Mouse (Mus musculus): ENCODE results near the gene Slc35e2.
"Not testable (repeated sequence)": the region's sequence is repeated elsewhere in the genome, so short reads cannot be mapped to it uniquely, and the experiment has no call there.

Slc35e2 gene

DNA sequence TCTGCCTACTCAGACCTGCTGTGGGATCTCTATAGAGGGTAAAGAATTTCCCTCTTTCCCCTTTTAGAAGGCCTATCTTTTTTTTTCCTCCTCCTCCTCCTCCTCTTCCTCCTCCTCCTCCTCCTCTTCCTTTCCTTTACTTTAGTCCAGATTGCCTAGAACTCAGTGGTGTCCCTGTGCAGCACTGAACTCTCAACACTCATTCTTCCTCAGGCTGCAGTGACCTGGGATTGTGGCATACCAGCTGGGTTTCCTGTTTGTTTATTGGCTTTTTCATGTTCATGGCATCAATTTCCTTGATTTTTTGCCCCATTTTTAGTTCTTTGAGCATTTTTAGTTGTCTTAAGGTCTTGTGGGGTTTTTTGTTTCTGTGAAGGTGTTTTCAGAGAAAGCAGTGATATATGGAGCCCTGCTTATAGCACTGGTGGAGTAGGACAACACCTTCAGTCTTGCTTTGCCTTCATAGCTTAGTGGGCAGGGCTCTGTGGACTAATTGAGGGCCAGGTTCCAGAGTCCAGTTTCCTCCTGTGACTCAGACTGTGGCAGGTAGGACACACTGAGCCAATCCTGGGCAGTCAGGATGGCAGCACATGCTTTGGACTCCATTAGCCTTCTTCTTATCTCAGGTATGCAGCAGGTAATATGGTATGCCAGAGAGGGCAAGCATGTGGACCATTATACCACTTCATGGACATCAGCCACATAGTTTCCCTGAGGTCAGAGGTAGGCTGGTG lies 34.7 kb downstream of the Slc35e2 start:
- DNase-seq, result no peak

DNA sequence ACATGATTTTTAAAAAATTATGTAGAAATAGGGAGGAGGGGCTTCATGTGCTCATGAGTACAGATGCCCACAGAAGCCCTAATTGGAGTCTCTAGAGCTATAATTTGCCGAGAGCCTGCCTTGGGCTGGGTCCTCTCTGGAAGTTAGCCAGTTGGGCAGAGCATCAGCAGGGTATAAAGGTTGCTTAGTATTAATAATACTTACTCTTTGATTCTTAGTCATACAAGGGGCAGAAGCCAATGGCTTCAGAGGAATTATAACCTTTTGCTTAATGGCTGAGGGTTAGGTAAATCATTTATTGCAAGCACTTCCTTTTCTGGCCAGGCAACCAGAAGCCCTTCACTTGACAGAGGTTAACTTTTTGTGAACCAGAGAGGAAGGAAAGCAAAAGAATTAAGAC lies 42.3 kb downstream of the Slc35e2 start:
- DNase-seq, result no peak

DNA sequence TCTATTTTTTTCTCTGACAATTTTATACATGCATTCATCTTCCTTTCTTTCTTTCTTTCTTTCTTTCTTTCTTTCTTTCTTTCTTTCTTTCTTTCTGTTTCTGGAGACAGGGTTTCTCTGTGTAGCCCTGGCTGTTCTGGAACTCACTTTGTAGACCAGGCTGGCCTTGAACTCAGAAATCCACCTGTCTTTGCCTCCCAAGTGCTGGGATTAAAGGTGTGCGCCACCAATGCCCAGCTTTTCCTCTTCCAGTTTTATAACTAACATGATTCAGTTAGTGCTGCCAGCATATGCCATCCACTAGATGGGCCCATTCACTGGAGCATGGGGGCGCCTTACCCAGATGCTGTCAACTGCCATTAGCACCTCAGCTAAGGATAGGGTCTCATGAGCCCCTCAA lies 44.1 kb downstream of the Slc35e2 start, which contains the start of gene Gm10563:
Gm10563 (minus strand) TSS at position 101 of the 400 bp plus-strand sequence.
- DNase-seq, result not testable (repeated sequence)

DNA sequence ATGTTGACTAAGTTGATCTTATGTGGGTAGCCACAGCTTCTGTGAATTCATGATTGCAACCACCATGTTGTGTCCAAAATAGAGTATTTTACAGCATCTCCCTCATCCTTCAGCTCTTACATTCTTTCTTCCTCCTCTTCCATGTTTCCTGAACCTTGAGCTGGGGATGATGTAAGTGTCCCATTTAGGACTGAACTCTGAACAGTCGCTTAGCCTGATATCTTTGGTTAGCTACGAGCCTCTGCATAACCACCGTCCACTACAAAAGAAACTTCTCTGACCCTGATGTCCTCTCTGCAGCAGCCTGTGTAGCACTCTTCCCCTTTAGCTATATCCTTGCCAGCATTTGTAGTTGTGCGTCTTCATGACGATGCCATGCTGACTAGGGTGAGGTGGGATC lies 44.5 kb downstream of the Slc35e2 start:
- DNase-seq, result no peak

DNA sequence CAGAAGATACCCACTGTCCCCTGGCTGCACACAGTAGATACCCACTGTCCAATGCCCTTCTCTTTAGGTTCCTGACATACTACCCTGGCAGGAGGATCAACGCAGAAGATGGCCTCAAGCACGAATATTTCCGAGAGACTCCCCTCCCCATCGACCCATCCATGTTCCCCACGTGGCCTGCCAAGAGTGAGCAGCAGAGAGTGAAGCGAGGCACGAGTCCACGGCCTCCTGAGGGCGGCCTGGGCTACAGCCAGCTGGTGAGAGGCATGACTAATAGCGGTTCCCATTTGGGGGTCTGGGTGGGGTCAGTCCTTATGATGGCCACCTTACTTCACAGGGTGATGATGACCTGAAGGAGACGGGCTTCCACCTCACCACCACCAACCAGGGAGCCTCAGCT lies 48.1 kb downstream of the Slc35e2 start:
- no peak for DNase-seq

DNA sequence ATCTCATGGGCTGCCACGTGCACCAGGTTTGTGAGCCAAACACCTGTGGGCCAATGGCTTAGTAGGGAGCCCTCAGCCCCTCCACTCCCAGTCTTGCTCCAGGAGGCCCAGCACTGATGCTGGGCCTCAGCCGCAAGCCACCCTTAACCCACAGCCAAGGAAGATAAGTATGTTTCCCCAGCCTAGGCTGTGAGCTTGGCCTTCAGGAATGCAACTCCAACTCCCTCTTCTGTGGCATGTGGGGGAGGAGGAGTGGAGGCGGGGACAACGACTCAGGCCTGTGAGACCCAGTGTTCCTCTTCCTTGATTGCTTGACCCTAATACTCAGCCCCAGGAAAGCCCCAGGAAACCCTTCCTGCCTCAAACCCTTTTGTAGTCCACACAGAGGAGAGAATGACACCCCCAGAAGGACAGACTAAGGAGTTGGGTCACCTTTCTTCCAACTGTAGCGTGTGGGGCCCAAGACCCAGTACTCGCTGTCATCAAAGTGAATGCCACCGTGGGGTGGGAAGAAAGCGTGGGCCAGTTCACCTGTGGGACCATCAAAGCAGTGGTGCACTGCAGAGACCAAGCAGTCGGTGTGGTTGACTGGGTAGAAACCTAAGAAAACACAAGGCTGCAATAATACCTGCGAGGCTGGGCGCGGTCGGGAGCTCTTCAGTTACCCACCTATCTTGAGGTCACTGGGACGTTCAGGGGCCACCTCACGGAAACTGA lies 50.5 kb downstream of the Slc35e2 start:
- no peak for DNase-seq

DNA sequence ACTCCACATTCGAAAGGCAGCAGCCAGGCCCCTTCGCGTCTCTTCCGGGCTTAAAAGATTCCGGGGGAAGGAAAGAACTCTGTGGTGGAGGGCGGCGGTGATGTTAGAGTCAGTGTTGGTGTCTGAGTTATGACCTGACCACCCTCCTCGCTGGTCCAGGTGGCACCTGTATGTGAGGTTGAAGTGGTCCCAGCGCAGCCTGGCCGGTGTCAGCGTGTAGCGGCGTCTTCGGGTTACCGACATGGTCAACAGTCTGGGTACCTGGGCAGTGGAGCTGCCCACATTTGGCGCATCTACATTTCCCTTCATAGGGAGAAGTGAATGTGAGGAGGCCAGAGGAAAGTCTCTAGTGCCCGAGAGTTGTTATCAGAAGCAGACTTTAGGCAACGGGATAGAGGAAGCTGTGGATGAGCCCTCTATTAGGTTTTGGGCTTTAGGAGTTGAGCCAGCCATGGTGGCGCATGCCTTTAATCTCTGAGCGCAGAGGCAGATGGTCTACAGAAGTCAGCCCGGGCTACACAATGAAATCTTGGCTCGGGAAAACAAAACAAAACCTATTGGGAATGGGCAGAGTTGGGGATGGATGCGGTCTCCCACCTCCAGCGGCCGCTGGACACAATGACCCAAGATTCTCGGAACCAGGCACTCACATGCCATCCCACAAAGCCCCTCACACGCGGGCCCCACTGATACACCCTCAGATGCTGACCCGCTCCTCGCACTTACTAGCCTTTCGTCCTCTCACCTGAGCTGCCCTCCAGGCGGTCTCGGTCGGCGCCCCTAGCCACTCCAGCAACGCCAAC lies 51.3 kb downstream of the Slc35e2 start:
- DNase-seq, result peak; percentile 66

DNA sequence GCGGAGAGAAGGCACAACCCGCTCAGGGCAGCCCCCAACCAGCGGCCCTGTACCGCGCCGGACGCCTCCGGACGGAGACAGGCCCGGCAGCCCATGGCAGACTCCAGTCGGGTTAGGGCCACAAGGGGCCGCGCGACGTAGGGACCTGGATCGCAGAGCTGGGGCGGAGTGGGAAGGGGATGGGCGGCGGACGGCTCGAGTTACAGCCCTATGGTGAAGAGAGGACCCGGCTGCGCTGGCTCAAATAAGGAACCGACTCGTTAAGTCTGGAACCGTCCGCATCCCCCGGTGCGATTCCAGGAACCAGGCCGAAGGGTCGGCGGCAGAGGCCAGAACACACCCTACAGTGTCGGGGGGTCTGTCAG lies 51.9 kb downstream of the Slc35e2 start, which contains the start of gene Mmp23:
Mmp23 (minus strand) TSS at position 299 of the 365 bp plus-strand sequence.
- no peak for DNase-seq

DNA sequence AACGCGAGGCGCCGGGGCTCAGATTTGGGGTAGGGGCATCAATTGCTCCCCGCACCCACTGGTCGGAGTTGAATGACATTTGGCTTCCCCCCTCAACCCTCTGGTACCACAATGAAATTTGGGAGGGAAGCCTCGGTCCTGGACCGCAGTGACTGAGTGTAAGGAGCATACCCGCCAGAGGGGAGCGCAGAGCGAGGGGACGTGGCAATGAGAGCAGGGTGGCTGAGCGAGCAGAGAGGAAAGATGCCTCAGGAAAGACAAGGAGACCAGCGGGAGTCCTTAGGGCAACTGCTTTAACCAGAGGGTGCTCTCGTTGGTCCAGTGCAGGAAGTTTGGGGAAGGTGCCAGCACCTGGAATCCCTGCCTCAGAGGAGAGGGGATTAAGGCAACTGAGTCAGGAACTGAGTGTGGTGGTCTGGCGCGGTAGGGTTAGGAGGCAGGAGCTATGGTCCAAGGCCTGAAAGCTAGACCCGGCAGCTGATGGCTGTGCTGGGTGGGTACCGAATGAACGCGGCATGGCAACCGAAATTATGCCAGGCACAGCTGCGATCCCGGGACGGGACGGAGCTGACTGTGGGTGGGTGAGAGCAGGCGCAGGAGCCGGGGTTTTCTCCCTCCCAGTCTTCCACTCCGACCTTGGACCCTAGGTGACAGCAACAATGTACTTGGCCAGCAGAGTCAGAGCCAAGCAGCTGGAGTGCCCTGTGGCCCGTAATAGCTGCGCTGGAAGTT lies 52.4 kb downstream of the Slc35e2 start:
- peak; percentile 78 for DNase-seq

DNA sequence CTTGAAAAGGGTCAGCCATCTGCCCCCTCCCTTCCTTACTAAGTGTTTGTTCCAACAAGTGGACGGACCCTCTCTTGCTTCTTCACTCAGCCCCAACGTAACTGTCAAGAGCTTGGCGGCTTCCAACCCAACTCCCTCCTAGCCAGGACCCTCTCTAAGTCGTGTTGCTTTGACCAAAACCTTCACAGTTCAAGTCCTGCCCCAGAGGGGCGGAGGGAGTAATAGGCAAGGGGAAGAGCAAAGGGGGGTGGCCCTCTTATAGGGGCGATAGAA lies 52.9 kb downstream of the Slc35e2 start:
- peak; percentile 71 for DNase-seq

DNA sequence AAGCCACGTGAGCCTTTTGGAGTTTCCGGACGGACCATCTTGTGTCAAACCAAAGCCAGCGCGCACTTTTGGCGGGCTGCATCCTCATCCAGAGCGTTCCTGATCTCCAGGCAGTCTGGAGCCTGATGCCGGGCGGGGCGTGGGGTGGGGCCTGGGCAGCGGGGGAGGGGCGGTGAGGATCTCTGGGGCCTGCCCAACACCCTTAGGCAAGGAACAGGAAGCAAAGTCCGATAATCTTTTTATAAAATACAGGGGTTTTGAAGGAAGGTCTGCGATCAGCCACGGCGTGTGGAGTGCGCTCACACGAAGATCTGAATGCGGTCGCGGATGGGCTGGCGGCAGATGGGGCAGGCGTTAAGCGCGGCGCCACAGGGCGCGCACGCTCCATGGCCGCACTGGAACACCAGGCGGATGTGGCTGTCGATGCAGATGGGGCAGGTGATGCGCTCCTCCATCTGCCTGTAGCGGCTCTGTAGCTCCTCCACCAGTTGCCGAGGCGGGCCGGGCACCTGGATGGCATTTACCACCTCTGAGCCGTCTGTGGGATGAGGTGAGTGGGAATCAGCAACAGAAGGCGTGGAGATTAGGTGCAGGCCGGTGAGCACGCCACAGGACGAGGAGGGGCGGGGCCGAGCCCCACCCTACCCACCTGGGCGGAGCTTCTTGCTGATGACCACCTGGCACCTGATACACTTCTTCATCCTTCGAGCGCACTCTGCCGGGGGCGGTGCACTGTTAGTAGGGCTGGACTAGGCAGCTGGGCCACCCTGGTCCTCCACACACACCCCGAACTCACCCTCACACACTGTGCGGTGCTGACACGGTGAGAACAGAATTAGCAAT lies 53.5 kb downstream of the Slc35e2 start:
- peak; percentile 84 for DNase-seq

DNA sequence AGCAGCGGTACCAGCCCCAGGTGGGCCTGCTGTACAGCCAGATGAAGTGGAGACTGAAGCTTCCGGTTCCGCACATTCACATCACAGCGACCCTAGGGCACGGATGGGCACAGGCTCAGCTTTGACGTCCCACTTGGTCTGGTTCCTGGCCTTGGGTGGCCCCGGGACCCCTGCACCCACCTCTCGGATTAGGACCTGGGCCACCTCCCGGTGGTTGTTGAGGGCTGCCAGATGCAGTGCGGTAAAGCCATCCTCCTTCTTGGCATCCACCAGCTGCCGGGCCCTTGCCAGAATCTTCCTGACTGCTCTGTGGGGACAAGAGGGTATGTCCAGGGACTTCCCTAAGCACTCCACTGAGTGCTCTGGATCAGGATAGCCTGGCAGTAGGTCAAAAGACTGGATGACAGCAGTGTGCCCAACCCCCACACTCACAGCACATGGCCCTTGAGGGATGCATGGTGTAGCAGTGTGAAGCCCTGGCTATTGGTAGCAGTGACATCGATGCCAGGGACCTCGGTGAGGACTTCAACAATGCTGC lies 55.1 kb downstream of the Slc35e2 start:
- DNase-seq, result peak; percentile 71

DNA sequence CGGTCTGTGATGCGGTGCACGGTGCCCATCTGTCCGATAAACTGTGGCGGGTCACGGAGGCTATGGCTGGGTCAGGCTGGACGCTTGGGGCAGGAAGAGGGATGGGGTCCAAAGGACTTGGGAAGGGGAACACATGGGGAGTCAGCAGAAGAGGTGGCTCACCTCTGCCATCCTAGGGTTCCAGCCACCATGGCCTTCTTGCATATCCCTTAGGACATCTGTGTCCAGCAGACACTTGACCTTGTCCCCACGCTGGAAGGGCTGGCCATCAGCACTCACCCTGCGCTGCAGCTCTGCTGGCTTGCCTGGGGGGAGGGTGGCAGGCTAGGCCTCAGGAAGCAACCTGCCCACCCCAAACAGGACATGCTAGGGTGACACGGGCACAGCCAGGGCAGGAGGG lies 57.7 kb downstream of the Slc35e2 start:
- DNase-seq, result peak; percentile 31

DNA sequence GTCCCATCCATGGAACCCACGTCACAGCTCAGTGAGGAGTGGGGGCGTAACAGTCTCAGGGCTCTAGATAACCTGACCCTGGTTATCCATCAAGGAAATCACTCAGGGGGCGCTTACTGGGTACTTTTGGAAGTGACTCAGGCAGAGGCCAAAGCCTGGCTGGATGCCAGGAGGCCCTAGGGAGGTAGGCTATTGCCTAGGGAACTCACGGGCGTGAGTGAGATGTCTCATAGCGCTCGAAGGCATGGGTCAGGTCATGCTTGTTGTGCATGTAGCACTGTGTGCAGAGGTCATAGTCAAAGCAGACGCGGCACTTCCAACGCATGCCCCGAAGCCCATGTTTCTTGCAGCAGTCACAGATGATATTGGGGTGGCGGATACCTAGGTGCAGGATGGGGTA lies 59.4 kb downstream of the Slc35e2 start:
- DNase-seq, result peak; percentile 33

DNA sequence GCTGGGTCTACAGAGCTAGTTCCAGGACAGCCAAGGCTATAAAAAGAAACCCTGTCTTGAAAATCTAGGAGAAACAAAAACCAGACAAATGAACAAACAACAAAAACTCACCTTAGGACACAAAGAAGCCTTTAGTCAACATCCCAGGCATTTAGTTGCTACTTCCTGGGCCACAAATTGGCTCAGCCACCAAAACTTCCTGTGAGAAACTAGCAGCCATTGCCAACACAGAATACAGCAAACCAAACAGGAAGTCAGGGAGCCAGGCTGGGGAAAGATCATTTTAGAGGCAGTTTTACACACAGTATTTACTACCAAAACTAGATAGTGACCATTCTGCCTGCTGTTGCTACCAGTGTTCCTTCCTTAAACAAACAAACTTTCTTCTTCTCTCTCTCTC lies 65.7 kb downstream of the Slc35e2 start:
- DNase-seq, result no peak

DNA sequence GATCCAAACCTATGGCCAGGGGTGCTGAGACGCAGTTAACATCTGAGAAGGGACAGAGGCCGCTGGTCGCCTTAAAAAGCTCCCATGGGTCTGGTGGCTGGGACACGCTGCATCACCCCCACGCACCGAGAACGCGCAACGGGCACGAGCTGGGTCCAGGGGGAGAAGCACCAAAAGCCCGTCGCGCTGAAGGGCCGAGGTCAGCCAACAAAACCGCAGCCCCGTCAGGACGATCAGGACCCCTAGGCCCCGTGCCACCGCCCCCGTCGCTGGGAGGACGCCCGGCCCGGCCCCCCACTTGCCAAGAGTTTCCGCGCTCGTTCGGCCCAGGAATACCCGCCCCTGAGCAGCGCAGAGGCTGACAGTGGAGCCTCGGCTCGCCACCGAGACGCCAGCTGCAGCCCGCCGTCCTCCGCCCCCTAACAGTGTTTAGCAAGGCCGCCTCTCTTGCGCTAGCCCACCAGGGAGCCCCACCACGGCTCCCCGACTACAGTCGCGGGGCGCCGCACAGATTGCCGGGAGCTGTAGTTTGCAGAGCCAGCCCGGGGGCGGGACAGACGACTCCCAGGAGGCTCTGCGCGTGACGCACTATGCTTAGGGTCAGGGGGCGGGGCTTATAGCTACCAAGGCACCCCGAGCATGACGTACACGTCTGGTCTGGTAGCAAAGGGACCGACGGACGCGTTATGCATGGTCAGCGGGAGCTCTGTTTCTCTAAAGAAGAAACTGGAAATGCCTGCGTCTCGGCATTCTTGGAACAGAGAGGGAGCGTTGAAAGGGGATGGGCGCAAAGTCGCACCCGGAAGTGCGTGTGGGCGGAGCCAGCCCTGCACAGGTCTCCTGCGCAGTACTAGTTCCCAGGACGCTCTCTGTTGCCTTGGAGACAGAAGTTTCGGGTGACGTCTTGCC lies 67.7 kb downstream of the Slc35e2 start, which contains the start of gene Mib2:
Mib2 (minus strand) TSS at position 510 of the 909 bp plus-strand sequence.
- DNase-seq, result peak; percentile 98

DNA sequence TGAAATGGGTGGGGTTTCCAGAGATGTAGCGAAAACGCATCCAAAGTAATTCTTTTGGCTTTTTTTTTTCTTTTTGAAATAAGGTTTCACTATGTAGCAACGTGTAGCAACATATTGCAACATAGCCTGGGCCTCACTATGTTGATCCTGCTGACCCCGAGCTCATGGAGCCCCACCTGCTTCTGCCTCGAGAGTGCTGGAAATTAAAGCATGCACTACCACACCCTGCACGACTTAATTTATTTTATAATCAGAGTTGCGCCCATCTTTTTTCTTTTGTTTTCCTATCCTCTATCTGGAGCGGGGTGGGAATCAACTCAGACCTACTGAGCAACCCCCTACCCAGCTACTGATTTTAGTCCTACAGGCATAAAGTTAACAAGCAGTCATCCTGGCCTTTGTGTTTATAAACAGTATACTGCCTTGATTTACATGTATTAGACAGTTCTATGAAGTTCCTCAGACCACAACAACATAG lies 68.4 kb downstream of the Slc35e2 start:
- DNase-seq, result no peak

DNA sequence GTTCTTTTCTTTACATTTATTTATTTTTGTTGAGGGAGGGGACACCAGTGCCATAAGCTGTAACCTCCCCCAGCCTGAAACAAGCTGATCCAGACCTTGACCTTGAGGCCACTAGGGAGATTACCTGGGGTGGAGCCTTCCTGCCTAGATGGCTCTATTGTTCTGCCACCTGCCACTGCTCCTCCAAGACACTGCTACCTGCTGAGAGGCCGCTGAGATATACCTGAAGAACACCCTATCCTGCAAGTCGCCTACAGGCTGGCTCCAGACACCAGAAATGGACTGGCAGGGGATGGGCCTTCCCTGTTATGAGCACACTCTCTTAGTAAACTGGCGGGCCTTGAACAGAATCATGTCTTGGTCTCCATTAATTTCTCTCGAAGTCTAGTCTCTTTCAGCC lies 69.0 kb downstream of the Slc35e2 start:
- peak; percentile 63 for DNase-seq

DNA sequence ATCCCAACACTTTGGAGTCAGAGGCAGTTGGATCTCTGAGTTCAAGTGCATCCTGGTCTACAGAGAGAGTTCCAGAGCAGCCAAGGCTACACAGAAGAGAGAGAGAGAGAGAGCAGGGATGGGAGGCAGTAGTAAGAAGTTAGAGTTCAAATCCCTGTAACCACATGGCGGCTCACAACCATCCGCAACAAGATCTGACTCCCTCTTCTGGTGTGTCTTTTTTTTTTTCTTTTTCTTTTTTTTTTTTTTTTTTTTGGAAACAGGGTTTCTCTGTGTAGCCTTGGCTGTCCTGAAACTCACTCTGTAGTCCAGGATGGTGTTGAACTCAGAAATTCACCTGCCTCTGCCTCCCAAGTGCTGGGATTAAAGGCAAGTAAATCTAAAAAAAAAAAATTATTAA lies 70.9 kb downstream of the Slc35e2 start:
- DNase-seq, result no peak

Measured in cerebellum, adult 11-12 months (tissue).